Mouse (Mus musculus) layer of hippocampus, adult 8-10 months (tissue): ENCODE results near the gene Cisd3. TPM values are rescaled to one million over a fixed set of nuclear protein-coding genes. Genes with fewer than 3 reads are reported as not detected.
"Not testable (repeated sequence)": the region's sequence is repeated elsewhere in the genome, so short reads cannot be mapped to it uniquely, and the experiment has no call there.

Source experiments
- DNase-seq, 2 experiments: peaks; one replicate each; pipeline ENCODE4 v3.0.0; 2022; ENCODE audit warnings: low spot score in 2 of 2
- total RNA-seq, 4 experiments: library from RNA; stranded (reverse); gene quantifications; 2 replicates each; pipeline ENCODE4 v1.2.4; 2022

Gene Cisd3
- total RNA-seq, 4 experiments from 2014 or later: 45.2 to 60.0 (median 56.7) TPM

DNA sequence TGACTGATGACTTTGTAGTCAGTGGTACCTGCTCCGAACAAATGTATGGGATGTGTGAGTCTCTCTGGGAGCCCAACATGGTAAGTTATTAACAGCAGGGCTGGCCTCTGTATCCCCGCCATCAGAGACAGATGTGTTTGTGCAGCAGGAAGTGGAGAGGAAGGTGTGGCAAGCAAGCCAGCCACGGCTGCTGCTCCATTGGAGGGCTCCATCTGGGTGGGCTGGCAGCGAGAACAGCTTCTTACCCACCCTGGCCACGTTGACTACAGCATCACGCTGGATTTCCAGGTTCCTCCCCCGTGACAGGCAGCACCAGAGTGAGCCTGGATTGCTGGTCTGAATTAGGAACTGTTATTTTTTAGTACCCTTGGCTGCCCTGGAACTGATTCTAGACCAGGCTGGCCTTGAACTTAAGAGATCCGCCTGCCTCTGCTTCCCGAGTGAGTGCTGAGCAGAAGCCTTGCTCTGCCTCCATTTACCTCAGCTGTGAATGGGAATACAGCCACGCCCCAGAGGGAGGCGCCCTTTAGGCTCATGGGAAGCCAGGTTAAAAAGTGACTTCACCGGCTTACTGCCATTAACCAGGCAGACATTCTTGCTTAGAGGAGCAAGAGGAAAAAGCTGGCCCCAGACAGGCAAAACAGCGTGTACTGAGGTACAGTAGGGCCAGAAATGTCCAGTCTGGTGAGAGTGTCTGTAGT, 25.7 kb downstream of the Cisd3 start:
- DNase-seq: no peak

DNA sequence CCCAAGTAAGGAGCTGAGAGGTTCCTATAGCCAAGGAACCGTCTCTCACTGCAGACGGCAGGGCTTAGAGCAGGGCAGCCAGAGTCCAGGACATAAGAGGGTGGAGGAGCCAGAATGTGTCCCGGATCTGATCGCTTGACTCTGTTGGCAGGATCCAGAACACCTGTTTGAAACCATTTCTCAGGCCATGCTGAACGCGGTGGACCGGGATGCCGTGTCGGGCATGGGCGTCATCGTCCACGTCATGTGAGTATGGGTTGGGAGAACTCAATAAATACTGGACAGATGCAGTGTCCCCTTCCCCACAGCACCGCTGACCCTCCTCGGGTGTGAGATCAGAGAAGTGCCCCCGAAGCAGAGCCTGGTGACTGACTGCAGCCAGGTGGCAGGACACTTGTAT, 26.7 kb downstream of the Cisd3 start:
- no peak for DNase-seq

DNA sequence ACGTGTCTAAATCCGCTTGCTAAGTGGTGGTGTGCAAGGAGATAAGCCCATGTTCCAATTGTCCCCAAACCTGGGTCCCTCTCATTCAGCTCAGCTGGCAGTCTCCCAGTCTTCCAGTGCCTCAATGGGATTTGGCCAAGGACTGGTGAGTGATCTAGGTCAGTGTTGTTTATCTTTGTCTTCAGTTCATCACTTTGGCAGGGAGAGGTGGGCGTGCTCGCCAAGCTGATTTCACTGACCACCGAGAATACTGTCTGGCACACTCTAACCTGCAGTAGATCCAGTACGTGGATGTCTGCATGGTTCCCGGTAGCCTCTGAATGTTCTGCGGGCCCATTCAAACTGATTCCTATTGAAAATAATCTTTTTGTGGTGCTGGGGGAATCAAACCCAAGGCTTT, 28.3 kb downstream of the Cisd3 start:
- DNase-seq: no peak

DNA sequence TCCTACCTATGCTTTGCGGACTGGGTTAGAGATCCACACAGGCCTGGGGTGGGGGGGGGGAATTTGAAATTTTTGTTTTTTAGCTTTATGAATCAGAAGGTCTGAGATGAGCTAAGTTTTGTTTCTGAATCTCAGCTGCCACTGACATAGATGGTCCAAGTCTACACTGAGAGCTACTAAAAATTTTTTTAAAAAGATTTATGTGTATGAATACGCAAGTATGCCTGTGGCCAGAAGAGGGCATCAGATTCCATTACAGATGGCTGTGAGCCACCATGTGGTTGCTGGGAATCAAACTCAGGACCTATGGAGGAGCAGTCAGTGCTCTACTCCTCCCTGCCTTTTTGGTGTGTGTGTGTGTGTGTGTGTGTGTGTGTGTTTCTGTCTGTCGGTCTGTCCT, 28.7 kb downstream of the Cisd3 start:
- no peak for DNase-seq

DNA sequence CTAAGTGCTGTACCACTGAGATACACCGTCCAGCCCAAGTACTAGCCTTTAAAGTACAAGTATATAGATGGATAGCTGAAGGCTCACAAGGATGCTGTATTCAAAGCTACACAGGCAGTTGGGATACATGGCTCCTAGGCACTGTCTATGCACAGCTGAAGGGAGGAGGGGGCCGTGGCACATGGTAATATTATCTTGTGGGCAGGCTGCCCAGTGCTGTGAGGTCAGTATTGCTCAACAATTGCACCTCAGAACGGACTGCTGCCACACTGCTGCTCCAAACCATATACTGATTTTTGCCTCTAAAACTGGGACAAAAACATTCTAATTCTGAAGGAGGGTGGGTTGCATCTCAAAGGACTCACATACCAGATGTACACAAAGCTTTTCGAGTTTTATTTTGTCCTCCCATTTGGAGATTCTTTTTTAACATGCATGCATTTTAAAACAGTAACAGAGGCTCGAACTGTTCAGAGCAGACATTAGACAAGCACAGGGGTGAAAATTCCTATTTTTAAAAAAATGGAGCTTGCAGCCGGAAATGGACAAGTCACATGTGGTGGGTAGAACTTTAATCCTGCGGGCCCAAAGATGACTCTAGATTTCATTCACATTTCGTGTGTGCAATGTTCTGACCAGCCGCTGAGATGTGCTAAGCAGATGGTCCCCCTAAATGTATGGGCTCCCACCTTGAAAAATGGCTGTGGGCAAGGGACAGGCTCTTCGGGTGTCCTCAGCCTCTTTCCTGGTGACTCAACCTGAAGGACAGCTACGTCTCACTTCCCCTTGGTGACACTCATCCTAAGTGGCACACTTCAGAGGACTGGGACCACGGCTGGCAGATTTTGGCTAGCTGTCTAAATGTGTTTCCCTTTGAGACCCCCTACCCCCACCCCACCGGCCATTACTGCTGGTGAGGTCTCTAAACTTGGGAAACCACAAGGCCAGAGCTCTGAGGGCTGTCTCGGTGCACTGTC, 29.4 kb downstream of the Cisd3 start:
- no peak for DNase-seq

DNA sequence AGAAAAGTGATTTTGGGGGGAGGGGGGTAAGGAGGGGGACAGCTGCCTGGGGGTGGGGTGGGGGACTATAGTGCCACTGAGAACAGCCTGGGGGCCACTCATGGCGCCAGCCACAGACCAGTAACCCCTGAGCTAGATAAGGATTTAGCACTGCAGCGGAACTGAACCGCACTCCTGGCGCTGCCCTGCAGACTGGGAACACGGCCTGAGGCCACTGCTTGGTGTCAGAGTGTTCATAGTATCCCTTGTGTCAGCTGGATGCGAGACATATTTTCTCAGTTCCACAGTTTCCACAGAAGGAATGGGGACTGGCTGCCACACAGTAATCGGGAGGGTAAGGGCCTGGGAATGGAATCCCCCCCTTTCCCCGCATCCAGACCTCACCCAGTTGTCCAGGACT, 30.4 kb downstream of the Cisd3 start:
- no peak for DNase-seq

DNA sequence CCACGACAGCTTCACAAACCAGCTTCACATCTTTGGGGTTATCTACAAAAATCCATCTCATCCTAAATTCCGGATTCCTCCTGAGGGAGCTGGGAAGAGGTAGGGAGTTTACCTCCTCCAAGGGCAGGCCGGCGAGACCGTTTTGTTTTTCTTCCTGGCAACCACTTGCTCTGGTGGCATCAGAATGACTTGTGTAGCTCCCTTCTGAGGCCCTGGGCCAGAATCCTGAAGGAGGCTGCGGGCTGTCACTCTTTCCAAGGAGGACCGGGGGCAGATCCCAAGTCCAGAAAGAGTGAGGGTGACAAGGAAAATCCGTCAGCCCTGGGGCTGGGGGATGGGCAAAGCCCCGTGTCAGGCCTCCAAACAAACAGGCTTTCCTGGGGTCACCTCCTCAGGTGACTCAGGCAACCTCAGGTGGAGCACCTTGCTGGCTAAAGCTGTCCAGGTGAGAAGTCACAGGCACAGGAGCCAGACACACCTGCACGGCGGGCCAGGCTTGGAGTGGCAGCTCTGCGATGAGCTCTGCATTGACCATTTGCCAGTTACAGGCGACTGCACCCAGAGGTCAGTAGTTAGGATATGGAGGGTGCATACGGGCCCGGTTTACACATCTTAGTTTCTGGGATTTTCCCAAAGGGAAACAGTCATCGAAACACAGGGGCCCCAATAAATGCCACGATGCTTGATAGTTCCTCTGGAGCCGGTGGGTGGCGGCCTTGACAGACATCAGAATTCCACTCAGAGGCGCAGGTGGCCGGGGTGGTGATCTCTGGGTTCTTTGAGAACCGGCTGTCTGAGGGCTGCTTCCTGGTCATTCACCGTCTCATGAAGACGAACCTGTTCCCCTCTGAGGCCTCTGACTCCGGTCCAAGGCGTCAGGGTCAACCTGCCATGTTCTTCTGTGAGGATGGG, 32.0 kb downstream of the Cisd3 start:
- DNase-seq: no peak

DNA sequence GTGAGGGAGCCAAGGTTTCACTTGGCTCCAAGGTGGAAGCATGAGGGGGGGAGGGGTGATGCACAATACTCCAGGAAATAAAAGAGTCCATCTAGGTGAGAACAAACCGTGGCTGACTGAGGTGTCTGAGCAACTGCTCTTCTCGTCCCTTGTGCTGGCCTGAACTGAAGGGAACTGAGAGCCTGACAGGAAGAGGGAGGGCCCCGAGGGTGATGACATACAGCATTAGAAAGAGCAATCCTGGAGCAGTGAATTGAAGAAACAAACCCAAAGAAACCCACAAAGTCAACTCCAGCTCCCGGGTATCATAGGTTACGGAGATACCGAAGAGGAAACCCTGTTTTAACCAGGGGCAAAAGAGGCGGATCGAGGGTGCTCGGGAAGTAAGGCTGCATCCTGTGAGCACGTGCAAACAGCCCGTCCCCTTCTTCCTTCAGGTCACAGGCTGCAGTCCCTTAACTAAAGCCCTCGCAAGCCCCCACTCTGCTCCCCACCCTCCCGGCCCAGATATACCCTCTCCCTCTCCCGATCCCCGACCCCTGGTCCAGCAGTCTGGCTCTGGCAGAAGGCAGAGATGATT, 32.7 kb downstream of the Cisd3 start:
- DNase-seq: no peak

DNA sequence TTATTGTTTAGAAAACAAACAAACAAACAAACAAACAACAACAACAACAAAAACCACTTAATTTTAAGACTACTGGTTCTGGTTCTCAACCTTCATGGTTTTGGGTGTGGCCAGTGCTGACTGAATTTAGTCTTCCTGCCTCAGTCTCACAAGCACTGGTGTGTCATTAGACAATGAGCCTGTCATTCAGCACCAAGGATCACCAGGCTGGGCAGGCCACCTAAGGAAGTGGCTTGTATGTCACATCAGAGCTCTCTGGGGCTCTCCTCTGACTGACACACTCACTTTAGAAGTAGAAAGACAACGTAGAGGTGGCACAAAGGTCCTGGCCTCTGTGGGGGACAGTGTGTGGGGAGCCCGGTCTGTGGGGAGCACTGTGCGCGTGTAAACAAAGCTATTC, 33.4 kb downstream of the Cisd3 start:
- no peak for DNase-seq

DNA sequence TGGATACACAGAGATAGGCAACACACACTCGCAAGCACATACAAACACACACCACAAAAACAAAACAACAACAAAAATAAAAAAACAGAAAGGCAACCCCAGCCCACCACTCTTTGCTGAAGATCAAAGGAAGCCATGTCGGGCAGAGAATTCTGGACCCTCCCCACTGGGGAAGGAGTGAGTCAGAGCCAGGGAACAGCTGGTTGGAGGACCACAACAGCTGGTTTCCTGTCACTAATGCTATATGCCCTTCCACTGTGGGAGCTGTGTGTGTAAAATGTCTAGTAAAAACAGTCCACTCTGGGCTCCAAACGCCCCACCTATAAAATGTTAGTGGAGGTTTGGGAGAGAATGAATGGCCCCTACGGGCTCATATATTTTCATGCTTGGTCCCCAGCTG, 35.7 kb downstream of the Cisd3 start:
- DNase-seq: no peak

DNA sequence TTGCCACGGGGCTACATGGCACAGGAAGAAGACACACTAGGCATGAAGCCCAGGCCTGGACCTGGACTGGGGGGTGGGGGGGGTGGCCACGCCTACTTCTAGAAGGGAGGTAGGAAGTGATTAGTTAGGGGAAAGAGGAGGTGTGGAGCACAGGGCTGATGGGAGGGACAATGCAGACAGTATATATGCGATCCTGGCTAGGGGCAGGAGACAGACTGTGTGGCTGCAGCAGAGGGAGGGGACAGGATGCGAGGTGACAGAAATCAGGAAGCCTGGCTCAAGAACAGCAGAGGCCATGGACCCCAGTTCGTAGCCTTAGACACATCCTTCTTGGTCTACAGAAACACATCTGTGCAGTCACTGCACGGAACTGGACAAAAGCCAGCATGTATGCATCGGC, 38.1 kb downstream of the Cisd3 start:
- no peak for DNase-seq

DNA sequence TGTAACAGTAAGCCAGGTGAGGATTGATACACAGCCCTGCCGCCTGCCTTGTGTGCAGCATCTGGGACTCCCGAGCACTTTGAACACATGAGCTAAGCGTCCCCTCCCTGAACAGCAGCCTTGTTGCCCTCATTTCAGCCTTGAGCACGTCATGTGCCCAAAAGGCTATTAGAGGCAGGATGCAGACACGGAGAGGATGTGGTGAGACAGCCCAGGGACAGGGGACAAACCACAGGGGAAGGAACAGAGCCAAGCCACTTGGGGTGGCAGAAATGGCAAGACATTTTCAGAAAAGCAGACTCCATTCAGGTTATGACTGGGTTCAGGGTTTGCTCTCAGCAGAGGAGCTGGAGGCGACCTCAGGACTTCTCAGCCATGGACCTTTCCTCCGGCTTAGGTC, 42.7 kb downstream of the Cisd3 start:
- no peak for DNase-seq

DNA sequence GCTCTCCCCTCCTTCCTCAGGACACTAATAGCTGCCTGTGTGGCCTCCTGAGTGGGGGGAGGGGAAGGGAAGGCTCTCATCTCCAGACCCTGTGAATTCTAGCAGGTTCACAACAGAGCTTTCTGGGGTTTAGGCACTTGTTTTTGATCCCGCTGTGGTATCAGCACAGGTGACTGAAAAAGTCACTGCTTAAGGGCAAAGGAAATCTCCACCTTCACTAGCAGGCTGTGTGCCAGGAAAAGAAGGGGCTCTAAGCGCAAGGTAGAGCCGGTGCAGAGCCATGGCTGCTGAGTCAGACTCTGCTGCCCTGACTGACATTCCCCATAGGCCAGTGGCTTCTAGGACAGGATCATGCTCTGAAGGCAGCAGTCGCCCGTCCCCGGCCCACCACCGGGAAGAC, 43.1 kb downstream of the Cisd3 start:
- no peak for DNase-seq

DNA sequence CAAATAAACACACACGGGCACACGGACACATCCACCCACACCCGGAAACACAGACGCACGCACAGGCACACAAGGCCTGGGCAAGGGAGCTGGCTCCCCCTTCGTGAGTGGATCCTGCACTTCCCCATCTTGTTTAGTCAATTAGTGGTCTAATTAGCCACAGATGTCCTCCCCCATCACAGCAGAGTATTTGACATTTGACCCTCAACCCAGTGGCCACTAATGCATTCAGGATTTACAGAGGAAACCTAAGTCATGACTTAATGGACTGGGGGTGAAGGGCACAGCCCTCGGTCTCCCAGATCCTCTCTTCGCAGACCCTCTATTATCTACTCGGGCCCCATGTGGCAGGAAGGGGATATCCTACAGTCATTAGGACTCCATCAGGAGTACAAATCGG, 48.1 kb downstream of the Cisd3 start:
- no peak for DNase-seq

DNA sequence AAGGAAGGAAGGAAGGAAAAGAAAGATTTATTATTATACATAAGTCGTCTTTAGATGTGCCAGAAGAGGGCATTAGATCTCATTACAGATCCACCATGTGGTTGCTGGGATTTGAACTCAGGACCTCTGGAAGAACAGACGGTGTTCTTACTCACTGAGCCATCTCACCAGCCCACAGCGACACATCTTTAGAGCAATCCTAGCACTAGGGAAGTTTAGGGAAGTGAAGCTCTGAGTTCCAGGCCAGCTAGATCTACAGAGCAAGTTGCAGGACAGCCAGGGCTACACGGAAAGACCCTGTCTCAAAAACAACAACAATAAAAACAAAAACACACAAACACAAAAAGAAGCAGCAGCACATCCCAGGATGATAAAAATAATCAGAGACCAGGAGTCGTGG, 49.2 kb downstream of the Cisd3 start:
- not testable (repeated sequence) for DNase-seq

DNA sequence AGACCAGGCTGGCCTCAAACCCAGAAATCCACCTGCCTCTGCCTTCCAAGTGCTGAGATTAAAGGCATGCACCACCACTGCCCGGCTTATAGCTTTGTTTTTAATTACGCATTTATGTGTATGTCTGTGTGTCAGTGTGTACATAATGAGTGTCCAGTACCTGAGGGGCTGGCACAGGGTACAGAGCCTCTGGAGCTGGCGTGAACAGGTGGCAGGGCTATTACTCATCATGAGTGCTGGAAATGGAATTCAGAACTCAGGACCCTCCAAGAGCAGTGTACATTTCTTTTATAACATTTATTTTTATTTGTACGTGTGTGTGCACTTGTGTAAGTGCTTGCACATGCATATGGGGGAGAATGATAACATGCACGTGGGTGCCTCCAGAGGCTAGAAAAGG, 51.0 kb downstream of the Cisd3 start:
- no peak for DNase-seq

DNA sequence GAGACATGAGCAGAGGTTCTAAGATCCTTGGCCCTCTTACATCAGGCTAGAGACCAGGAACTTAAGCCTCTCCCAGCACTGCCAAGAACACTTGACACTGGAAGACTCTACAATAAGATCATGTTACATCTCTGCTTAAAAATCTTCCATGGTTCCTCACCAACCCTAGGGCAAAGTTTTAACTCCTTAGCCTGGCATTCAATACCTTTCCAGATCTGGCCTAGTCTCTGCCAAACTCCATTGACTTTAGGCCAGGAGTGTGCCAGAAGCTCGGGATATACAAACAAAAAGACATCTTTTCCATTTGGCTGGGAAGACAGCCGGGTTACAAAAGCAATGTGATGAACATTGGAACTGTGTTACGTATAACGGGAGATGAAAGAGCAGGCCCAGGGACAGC, 52.0 kb downstream of the Cisd3 start:
- DNase-seq: no peak
